Mouse (Mus musculus): ENCODE measurements around the gene Lysmd4. TPM values are rescaled to one million over a fixed set of nuclear protein-coding genes. Genes with fewer than 3 reads are reported as not detected.

Lysmd4 gene
- polyA plus RNA-seq, 1 experiment from 2014 or later: 3.6 TPM

DNA sequence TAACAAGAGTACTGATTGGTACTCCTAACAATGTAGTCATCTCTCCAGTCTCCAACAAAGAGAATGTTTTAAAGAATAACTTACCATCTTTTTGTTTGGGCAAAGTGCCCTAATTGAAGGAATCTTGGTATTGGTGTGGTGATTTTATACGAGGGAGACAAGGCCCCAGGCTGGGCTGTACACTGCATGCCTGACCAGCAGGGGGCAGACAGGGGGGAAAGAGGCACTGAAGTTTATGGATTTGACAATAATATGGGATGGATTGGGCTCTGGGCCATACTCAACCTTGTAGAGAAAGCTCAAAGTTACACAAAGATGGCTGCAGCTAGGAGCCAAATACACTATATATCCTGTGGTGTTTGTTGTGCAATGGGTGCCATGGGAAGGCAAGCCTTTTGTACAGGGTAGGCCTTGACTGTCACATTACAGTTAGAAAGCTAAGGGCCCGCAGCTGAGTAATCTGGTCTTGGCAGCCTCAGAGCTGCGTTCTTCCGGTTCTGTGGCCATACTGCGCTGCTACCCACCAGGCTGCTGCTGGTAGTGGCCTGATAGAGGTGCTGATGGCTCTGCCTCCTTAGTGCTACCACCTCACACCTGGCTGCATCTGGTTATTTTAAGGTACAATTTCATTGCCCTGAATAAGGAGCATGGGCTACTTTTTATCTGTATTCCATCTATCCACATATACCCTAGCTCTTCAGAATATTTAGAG lies 6.7 kb downstream of the Lysmd4 start:
- Histone ChIP-seq H3K4me3 (ENCODE audit: low read depth, low read length) (no peak overlapping the region), H3K4me1 (ENCODE audit: insufficient read depth) (no peaks in the 10 kb centered on the region), H3K27me3 (ENCODE audit: insufficient read depth, low read length) (no peaks in the 10 kb centered on the region), H3K9ac (replicated peaks) (no peak overlapping the region), H3K4me2 (ENCODE audit: low read depth, low read length) (no peak overlapping the region), H3K36me3 (replicated peaks; ENCODE audit: insufficient read depth, low read length) (peaks cover 9% of the 10 kb centered on the region), H3K9me3 (ENCODE audit: low read length) (no peaks in the 10 kb centered on the region), H3K27ac (ENCODE audit: low read depth) (no peak overlapping the region)
- ATAC-seq (peak; percentile 79), DNase-seq (peak; percentile 64)
- TF ChIP-seq CTCF (IDR thresholded peaks at IDR 0.05; ENCODE audit: low read depth) (peak; percentile 83), EP300 (IDR thresholded peaks at IDR 0.05; ENCODE audit: low read depth) (no peak)
- 73% methylated on average over 5 of the region's 5 CpGs for WGBS (ENCODE audit: insufficient replicate concordance)

DNA sequence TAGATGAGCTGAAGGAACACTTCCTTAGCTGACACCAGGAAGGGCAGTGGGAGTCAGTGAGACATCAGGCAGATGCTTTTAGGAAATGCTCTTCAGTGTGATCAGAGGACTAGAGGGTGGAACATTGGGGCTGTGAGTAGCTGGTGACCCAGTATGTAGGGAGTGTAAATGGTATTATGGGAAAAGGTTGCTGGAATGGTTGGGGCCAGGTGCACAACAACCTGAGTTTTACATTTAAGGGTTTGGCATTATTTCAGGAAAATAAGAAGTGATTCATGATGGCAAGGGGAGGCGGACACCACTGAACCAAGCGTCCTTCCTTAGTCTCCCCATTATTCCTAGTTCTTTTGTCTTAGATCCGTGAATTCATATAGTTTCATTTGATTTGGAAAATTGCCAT lies 7.4 kb downstream of the Lysmd4 start:
- DNase-seq (peak; percentile 7), ATAC-seq (no peak)
- no peak overlapping the region for H3K9ac ChIP-seq (replicated peaks)
- no peaks in the 10 kb centered on the region for H3K27me3 ChIP-seq (ENCODE audit: insufficient read depth, low read length)
- no peaks in the 10 kb centered on the region for H3K9me3 ChIP-seq (ENCODE audit: low read length)
- H3K4me3 ChIP-seq (ENCODE audit: low read depth, low read length): no peak overlapping the region
- peaks cover 15% of the 10 kb centered on the region for H3K36me3 ChIP-seq (replicated peaks; ENCODE audit: insufficient read depth, low read length)
- H3K4me1 ChIP-seq (ENCODE audit: insufficient read depth): no peaks in the 10 kb centered on the region
- H3K4me2 ChIP-seq (ENCODE audit: low read depth, low read length): no peak overlapping the region
- H3K27ac ChIP-seq (ENCODE audit: low read depth): no peak overlapping the region
- TF ChIP-seq EP300 (IDR thresholded peaks at IDR 0.05; ENCODE audit: low read depth) (no peak), CTCF (IDR thresholded peaks at IDR 0.05; ENCODE audit: low read depth) (no peak)
- 80% methylated on average over 3 of the region's 3 CpGs for WGBS (ENCODE audit: insufficient replicate concordance)

DNA sequence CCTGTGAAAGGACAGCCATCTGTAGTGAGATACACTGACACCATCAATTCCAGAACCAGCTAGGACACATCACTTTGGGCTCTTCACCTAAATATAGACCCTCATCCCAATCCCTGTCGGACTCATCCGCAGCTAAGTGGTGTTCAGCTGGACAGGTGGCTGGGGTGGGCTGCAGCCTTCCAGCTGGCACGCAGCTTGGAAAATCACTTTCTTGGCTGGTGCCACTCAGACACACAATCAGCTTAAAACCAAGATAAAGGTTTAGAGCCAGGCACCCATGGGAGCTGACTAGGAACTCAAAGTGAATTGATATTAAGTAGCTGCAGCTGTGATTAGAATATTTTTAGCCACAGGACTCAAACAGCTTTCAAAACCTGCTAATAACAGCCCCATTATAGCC lies 7.9 kb downstream of the Lysmd4 start:
- Histone ChIP-seq H3K9me3 (ENCODE audit: low read length) (no peaks in the 10 kb centered on the region), H3K4me3 (ENCODE audit: low read depth, low read length) (no peak overlapping the region), H3K27me3 (ENCODE audit: insufficient read depth, low read length) (no peaks in the 10 kb centered on the region), H3K4me2 (ENCODE audit: low read depth, low read length) (no peak overlapping the region), H3K27ac (ENCODE audit: low read depth) (no peak overlapping the region), H3K9ac (replicated peaks) (no peak overlapping the region), H3K36me3 (replicated peaks; ENCODE audit: insufficient read depth, low read length) (peaks cover 20% of the 10 kb centered on the region), H3K4me1 (ENCODE audit: insufficient read depth) (no peaks in the 10 kb centered on the region)
- ATAC-seq: no peak
- TF ChIP-seq CTCF (IDR thresholded peaks at IDR 0.05; ENCODE audit: low read depth) (no peak), EP300 (IDR thresholded peaks at IDR 0.05; ENCODE audit: low read depth) (no peak)
- peak; percentile 8 for DNase-seq
- 83% methylated on average over 3 of the region's 3 CpGs for WGBS (ENCODE audit: insufficient replicate concordance)

DNA sequence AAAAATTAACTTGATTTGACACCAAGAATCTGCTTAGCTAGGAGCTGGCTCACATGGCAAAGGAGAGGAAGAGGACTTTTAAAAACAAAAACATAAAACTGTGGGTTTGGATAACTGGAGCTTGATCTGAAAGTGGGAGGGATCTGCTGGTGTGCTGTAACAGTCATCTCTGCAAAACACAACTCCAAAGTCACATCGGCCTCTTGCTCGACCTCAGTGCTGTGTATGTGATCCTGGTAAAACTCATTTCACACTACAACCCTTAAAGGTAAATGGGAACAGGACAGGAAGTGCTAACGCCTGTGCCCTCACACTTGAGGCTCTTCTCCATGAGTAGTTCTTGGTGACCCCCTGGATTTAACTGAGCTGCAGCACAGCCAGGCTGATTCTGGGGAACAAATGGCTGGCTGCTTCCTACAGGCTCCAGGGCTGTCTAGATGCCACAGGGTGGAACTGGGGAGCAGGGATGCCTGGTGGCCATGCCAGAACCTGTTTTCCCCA lies 8.3 kb downstream of the Lysmd4 start:
- no peak overlapping the region for H3K4me2 ChIP-seq (ENCODE audit: low read depth, low read length)
- H3K9ac ChIP-seq (replicated peaks): no peak overlapping the region
- H3K27me3 ChIP-seq (ENCODE audit: insufficient read depth, low read length): no peaks in the 10 kb centered on the region
- TF ChIP-seq EP300 (IDR thresholded peaks at IDR 0.05; ENCODE audit: low read depth): no peak
- H3K9me3 ChIP-seq (ENCODE audit: low read length): no peaks in the 10 kb centered on the region
- no peak overlapping the region for H3K4me3 ChIP-seq (ENCODE audit: low read depth, low read length)
- WGBS (ENCODE audit: insufficient replicate concordance): 81% methylated on average over 3 of the region's 3 CpGs
- peaks cover 24% of the 10 kb centered on the region for H3K36me3 ChIP-seq (replicated peaks; ENCODE audit: insufficient read depth, low read length)
- ATAC-seq: no peak
- no peaks in the 10 kb centered on the region for H3K4me1 ChIP-seq (ENCODE audit: insufficient read depth)
- no peak overlapping the region for H3K27ac ChIP-seq (ENCODE audit: low read depth)
- peak; percentile 5 for DNase-seq

DNA sequence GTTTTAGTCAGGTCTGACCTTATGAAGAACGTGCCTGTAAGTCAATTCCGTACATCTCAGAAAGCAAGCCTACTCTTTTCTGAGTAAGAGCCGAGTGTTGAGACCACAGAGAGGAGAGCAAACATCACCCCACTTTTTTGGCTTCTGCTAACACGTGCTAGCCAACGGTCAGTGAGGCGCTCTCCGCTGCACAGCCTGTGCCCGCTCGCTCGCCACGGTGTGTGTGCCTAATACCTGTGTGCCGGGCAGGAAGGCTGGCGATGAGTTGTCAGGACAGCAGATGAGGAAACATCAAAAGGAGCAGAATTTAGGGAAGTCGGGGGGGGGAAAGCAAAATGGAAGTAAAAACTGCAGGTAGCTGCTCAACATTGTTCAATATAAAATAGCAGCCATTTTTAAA lies 10.2 kb downstream of the Lysmd4 start:
- Histone ChIP-seq H3K4me1 (ENCODE audit: insufficient read depth) (no peaks in the 10 kb centered on the region), H3K27ac (ENCODE audit: low read depth) (no peak overlapping the region), H3K36me3 (replicated peaks; ENCODE audit: insufficient read depth, low read length) (peaks cover 35% of the 10 kb centered on the region), H3K9me3 (ENCODE audit: low read length) (no peaks in the 10 kb centered on the region), H3K4me3 (ENCODE audit: low read depth, low read length) (no peak overlapping the region), H3K9ac (replicated peaks) (no peak overlapping the region), H3K4me2 (ENCODE audit: low read depth, low read length) (no peak overlapping the region), H3K27me3 (ENCODE audit: insufficient read depth, low read length) (no peaks in the 10 kb centered on the region)
- no peak for DNase-seq
- 88% methylated on average over 14 of the region's 14 CpGs for WGBS (ENCODE audit: insufficient replicate concordance)
- no peak for TF ChIP-seq EP300 (IDR thresholded peaks at IDR 0.05; ENCODE audit: low read depth)
- no peak for TF ChIP-seq CTCF (IDR thresholded peaks at IDR 0.05; ENCODE audit: low read depth)
- no peak for ATAC-seq

DNA sequence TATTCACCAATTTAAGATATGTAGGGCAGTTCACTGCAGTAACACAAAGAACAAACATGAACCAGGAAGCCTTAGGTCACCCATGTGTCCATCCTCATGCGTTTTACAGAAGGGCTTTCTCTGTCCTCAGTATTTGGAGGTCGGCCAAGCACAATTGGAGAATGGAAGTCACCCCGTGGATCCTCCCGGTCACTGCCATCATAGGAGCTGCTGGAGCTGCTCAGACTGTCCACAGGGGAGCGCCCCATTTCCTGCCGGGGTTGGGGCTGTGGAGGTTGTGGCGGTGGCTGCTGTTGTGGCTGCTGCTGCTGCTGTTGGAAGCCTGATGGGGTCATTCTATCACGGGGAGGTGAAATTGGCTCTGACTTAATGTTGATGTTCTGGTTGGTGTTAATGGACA lies 12.5 kb downstream of the Lysmd4 start:
- 67% methylated on average over 8 of the region's 8 CpGs for WGBS (ENCODE audit: insufficient replicate concordance)
- no peaks in the 10 kb centered on the region for H3K27me3 ChIP-seq (ENCODE audit: insufficient read depth, low read length)
- peaks cover 43% of the 10 kb centered on the region for H3K36me3 ChIP-seq (replicated peaks; ENCODE audit: insufficient read depth, low read length)
- no peak overlapping the region for H3K4me2 ChIP-seq (ENCODE audit: low read depth, low read length)
- no peaks in the 10 kb centered on the region for H3K9me3 ChIP-seq (ENCODE audit: low read length)
- no peaks in the 10 kb centered on the region for H3K4me1 ChIP-seq (ENCODE audit: insufficient read depth)
- no peak overlapping the region for H3K27ac ChIP-seq (ENCODE audit: low read depth)
- DNase-seq: no peak
- no peak for ATAC-seq
- no peak overlapping the region for H3K4me3 ChIP-seq (ENCODE audit: low read depth, low read length)
- TF ChIP-seq EP300 (IDR thresholded peaks at IDR 0.05; ENCODE audit: low read depth) (no peak), CTCF (IDR thresholded peaks at IDR 0.05; ENCODE audit: low read depth) (peak; percentile 40)
- no peak overlapping the region for H3K9ac ChIP-seq (replicated peaks)

All from liver, postnatal 0 days (tissue).